Mouse (Mus musculus): ENCODE measurements around the gene Dph2.

Dph2 gene

DNA sequence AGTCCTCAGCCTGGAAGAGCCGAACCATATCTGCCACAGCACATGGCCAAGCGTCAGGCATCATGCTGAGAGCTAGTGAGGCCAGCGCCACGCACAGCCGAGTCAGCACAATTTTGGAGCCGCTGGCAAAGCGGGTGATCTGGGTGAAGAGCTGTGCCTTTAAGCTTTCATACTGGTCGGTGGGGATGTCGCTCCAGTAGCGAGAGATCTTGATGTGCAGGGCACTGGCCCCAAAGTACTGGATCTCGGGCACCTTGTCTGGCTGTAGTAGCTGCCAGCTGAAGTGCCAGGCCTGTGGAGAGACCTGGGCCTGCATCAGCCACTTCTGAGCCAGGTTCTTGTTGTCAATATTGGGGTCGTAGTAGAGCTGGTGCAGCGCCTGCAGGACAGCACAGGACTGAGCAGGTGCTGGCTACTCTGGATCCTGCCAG lies 20.3 kb upstream of the Dph2 start:
- DNase-seq (ENCODE audit: low spot score in 2 of 2) = no peak

DNA sequence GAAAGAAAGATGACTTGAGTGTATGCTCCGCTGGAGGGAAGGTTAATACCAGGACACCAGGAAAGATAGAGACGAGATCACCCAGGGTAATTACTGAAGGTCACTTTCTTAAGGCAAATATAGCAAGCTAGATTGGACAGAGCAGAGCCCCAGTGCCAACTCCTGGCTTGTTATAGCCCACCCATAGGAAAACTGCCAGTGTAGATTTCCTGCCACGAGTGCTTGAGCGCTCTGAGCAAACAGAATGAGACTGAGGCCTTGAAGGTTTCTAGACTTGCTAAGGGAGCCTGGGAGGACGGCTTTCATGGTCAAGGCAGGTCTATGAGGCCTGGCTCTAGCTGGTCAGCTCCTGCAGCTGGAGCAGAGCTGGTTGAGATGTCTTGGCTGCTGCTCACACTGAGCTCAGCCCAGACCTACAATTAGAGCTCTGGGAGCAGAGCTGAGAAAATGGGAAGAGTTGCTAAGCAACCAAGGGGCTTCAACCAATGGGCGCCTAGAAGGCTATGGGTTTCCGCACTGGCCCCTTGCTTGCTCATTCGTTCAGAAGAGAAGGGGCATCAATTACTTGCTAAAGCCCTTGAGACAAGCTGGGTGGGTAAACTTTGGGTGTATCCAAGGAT lies 17.1 kb upstream of the Dph2 start:
- DNase-seq (ENCODE audit: low spot score in 2 of 2) = no peak

DNA sequence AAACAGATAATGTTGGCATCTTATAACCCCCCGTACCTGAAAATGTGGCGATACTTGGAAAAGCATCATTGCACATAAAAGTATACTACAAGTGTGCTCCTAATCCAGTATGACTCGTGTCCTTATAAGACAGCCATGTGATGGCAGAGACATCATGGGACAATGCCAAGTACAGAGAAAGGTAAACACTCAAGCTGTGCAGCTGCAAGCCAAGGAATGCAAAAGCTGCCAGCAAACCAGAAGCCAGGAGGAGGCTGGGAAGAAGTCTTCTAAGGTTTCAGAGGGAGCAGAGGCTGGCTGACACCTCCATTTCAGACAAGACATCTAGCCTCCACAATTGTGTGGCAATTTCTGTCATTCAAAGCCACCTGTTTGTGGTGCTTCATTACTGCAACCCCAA lies 14.4 kb upstream of the Dph2 start:
- no peak for DNase-seq (ENCODE audit: low spot score in 2 of 2)

DNA sequence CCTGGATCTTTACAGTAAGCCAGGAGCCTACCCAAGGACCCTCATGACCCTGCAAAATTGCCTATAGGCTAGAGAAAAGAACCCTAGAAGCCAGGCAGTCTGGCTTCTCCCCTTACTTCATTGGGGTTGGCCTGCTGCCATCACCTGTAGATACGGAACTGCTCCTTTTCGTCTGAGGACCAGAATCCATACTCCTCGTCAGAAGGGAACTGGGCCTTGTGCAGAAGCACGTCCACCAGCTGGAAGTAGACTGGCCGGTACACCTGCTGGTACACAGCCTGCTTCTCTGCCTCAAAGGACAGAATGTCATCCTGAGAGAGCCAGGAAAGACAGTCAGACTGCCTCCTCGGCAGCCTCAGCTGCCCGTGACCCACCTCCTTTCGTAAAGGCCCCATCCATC lies 12.9 kb upstream of the Dph2 start:
- no peak for DNase-seq (ENCODE audit: low spot score in 2 of 2)

DNA sequence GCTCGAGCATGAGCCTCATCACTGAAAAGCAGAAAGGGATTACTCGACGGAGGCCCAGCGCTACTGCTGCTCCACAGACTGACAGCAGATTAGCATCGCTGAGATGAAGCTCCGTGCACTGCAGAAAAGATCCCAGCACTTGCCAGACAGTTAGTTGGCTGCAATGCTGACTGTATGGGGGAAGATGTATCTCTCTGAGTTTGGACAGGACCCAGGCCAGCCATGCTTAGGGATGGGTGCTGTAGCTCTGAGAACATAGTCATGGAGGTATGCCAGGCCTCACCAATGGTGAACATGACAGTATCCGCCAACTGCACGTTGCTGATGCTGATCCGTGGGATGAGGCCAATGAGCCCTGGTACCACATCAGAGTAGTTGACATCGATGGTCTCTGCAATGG lies 12.3 kb upstream of the Dph2 start:
- no peak for DNase-seq (ENCODE audit: low spot score in 2 of 2)

DNA sequence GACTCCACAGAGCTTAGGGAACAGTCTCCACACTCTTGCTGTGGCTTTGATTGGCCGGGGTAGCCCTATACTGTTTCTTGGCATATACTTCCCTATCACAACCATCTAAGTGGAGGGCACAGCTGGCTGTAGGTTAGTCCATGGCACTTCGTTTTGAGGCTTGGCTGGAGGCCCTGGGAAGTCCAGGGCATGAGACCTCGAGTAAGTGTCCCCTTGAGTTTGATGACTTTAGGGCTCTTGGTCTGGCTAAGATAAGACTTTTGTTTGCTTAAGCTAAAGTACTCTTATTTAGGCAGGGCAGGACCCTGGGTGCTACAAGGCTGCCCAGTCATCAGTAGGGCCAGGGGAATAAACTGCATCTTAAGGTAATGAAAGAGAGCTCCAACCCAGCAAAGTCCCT lies 6.3 kb upstream of the Dph2 start:
- DNase-seq (ENCODE audit: low spot score in 2 of 2) = no peak

DNA sequence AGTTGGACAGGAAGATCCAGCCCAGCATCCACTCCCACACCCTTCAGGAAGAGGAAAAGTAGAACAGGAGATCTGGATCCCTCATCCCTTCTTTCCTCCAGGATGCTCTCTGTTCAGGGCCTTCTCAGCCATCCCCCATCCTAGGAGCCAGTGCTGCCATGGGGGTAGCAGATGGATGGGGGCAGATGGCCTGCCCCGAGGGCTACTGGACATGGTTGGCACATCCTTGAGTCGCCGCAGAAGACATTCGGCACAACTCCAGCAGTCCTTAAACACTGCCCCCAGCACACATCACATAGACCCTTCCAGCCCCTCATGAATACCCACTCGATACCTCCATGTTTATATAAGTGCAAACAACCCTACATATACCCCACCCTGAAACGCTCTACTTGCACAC lies 4.2 kb upstream of the Dph2 start:
- DNase-seq (ENCODE audit: low spot score in 2 of 2) = no peak

DNA sequence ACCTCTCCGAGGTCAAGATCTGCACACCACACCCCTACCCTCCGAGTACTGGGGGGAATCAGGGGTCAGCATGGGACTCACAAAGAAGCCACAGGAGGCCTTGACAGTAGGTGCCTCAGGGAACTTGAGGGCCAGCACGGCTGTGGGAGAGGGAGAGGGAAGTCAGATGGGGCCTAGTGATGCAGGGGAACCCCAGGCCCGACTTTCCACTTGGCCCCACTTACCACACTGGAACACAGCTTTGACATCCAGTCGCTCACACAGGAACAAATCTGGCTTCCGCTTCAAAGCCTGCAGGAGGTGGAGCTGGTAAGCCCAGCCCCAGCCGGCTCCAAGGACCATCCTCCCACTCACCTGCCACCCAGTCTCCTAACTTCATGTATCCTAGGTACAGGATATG lies 3.5 kb upstream of the Dph2 start:
- no peak for DNase-seq (ENCODE audit: low spot score in 2 of 2)

DNA sequence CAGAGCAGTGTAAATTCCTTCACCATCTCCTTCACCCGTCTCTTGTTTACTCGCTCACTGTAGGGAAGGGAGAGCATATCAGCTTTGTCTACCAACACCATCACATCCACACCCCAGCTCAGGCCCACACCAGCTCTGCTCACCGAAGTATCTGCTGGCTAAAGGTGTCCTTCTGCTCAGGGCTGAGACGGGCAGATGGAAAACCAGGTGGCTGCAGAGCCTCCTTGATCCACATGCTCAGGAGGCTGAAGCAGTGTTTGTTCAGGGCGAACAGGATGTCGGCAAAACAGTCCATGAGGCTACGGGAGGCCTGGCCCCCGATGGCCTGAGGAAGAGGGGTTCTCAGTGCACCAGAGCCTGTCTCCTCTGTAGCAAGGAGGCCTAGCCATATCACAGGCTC lies 2.8 kb upstream of the Dph2 start:
- no peak for DNase-seq (ENCODE audit: low spot score in 2 of 2)

DNA sequence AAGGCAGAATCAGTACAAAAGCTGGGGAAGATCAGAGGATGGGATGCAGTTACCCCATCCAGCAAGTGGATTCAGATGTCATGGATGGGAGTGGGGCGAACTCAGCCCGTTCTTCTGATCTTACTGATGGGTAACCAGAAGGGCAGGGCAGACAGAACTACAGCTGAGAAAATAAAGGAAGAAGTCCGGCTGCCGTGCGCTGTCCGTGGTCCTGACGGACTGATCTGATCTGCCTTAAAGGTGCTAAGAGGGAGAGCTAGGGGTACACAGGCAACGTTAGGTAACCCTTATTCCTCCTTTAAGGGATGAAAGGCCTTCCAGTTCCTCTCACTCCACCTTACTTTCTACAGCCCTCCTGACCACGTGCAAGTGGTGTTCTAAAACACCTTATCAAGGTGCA lies 1.5 kb upstream of the Dph2 start:
- DNase-seq (ENCODE audit: low spot score in 2 of 2) = peak; percentile 41 to 54

DNA sequence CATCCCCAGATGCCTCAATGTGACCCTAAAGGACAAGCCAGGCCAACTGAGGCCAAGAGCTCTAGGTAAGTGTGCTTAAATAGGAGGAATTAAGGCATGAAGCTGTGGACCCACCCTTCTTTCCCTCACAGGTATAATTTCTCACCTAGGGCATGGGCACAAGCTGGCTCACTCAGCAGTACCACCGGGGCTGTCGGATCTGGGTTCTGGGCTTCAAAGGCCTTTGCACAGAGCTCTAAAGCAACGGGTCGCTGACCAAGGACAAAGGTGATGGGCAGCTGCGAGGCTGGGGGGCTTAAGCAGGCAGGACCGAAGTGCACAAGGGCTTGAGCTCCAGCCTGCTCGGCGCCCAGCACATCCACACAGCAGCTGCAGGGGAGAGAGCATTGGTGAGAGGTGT lies 1.1 kb downstream of the Dph2 start:
- DNase-seq (ENCODE audit: low spot score in 2 of 2) = no peak

DNA sequence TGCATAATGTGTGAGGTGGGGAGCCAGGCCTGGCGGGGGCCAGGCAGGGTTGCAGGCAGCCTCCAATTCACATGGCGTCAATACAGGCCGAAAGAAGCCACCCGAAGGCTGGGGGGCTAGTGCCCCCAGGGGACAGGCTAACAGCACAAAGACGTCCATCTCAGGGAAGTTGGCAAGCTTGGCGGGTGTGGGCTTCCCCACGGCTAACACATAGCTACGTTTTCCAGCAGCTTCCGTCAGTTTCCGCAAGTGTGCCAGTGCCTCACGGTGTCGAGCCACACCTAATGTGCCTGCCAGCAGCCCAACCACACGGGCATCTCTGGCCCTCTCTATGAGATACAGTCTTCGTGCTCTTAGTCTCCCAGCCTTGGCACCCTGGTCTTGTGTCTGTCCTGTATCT lies 1.8 kb downstream of the Dph2 start:
- no peak for DNase-seq (ENCODE audit: low spot score in 2 of 2)

DNA sequence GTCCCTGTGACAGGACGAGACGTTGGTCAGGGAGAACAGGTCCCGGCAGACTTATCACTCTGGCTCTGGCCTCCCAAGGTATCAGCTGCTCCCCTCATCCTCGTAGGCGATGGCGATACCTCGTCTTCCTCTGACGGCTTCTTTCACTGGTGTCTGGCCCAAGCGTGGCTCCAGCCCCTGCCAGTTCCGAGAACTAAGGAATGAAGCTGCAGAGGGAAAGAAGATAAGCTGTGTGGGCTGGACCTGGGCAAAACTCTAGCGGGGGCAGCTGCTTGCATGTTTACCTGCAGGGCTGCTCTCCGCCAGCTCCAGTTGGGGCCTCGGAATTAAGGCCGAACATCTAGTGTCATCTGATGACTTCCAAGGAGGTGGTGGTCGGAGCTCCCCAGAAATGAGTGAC lies 2.4 kb downstream of the Dph2 start:
- no peak for DNase-seq (ENCODE audit: low spot score in 2 of 2)

DNA sequence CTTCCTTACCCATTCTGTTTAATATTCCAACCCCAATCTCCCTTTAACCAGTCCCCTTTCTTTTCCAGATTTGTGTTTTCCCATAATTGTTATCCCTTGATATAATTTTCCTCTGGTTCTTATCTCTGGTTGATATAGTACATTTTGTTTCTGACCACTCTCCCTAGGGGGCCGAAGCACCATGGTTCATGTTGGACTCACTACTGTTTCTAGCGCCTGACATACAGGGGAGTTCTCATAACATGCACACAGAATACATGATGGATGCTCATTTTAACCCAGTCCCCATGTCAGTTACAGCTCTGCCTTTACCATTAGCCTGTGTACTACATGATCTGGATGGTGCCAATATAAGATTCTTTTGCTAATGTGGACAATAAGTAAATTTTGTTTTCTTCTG lies 3.9 kb downstream of the Dph2 start:
- DNase-seq (ENCODE audit: low spot score in 2 of 2) = no peak

DNA sequence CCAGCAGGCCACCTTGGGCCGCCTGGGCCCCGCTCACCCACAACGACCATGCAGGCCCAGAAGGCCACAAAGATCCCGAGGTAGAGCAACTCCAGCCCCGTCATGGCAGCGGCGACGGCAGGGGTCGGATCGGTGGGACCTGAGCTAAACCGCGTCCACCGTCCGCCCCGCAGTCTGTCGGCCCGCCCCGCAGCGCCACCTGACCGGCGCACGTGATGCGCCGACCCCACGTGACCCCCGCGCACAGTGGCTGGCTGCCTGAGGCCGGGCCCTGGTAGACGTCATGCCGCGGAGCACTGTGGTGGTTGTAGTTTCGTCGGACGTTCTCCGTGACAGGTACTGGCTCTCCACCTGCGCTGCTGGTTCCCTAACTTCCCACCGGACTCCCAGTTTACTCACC lies 4.7 kb downstream of the Dph2 start, which contains the start of gene Atp6v0b:
Gene Atp6v0b, minus strand, starts transcription at position 201 of the 400 bp plus-strand sequence.
- peak; percentile 92 to 93 for DNase-seq (ENCODE audit: low spot score in 2 of 2)

DNA sequence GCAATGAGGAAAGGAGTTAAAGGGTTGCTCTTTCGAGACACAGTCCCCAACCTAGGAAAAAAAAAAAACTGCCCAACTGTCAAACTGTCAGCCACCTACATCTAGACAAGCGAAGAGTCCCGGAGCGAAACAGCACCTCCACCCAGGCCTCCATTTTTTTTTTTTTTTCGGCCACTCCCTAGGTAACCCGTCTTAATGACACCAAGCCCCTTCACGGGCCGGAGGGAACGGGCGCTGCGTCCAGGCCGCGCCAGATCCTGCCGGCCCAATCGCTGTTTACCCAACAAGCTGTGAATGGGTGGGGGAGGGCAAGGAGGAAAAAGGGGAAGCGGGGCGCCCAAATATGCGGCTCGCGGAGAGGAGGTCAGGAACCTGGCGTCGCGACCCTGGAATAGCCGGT lies 5.2 kb downstream of the Dph2 start:
- DNase-seq (ENCODE audit: low spot score in 2 of 2) = peak; percentile 20 to 38

DNA sequence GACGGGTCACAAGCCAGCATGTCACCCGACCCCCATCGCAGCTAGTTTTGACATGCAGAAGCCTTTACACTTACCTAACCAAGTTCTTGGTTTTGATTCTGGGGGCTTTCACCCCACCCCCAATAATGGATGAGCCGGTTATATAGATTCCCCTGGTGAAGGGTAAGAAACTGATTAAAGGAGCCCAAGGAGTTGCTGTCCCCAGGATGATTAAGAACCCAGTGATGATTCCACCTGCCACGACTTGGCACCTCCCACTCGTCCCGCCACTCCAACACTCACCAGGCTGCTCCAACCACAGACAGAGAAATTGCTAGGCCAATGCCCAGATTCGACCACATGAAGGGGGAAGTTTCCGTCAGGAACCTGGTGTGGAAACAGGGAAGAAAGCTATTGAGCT lies 5.8 kb downstream of the Dph2 start:
- DNase-seq (ENCODE audit: low spot score in 2 of 2) = no peak

DNA sequence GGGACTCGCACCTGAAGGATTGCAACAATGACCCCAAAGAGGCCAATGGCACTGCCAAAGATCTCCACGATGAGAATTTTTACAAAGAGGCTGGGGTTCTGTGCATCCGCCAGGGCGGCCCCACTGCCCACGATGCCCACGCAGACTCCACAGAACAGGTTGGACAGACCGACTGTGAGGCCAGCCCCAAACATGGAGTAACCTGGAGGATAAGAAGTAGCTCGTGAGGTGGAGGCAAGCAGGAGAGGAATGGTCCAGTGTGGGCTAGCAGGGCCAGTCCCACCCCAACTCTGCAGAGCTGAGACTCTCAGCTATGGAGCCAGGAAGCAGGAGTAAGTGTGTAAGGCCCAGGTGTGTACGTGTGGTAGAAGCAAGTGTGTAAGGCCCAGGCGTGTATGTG lies 6.7 kb downstream of the Dph2 start:
- DNase-seq (ENCODE audit: low spot score in 2 of 2) = no peak

DNA sequence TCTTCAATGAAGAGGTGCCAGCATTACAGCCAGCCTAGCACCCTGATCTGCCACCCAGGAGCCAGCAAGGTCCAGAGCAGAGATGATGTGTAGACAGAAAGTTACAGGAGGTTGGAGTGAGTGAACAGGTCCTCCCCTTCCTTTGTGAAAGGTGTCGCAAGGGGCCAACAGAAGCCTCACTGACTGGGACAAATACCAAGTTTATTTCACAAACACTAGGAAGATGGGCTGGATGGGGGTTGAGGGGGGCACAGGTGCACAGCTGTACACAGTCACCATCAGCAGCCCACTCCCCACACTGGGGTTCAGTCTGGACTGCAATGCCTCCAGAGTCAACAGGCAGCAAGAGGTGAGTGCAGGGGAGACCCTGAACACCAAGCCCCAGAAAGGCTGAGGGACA lies 7.7 kb downstream of the Dph2 start:
- DNase-seq (ENCODE audit: low spot score in 2 of 2) = no peak

DNA sequence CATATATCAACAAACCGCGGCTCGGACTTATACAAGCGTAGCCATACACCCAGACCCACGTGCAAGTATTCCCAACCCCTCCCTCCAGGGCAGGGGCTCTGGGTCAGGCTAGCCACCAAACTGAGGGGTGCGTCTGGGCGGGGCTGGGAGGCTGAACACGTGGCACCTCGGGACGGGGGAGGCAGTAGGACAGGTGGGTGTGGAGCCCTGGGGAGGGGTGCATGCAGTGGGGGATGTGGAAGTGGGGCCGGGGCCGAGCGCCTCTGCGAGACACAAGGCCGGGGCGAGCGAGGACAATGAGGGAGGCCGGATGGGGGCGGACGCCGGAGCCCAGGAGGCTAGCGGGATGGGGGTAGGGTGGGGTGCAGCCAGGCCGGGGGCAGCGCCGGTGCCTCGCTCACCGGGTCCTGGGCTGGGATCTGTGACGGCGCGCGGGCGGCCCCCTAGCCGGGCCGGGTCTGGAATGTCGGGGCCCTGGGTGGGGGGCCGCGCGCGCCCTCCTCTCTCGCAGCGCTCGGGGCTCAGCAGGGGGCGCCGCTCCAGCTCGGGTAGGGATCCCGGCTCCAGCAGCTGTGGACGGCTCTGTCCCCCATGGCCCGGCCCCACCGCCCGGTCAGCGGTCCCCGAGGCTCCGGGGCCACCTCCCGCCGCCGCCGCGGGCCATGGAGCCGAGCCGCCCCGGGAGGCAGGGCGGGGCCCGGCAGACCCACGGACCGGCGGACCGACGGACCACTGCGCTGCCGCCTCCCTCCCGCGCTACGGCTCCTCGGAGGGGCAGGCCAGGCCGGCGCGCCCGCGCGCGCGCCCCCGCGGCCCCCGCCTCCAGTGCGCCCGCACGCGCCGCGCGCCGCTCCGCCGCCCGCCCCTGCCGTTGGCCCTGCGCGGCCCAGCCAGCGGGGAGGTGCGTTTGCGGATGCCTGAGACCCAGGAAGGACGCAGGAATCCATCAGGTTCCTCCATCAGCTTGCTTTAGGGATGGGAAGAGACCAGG lies 8.8 kb downstream of the Dph2 start, which contains the start of gene B4galt2:
Gene B4galt2, minus strand, starts transcription at position 787 of the 991 bp plus-strand sequence.
- DNase-seq (ENCODE audit: low spot score in 2 of 2) = no peak

DNA sequence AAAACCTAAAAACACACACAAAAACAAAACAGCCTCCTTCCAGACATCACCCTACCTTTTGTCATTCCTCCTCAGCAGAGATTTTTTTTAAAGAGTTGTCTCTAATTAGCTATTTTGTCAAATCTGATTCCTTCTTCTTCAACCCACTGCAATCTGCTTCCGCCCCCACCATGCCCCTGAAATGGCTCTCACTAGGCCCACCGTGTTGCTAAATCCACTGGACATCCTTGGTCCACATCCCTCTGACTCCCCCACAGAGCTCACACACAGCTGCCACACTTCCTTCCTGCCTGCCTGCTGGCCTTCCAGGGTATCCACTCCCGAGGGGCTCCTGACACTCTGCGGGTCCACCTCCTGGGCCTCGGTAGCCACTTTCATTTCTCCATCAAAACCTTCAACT lies 13.1 kb downstream of the Dph2 start:
- DNase-seq (ENCODE audit: low spot score in 2 of 2) = no peak

DNA sequence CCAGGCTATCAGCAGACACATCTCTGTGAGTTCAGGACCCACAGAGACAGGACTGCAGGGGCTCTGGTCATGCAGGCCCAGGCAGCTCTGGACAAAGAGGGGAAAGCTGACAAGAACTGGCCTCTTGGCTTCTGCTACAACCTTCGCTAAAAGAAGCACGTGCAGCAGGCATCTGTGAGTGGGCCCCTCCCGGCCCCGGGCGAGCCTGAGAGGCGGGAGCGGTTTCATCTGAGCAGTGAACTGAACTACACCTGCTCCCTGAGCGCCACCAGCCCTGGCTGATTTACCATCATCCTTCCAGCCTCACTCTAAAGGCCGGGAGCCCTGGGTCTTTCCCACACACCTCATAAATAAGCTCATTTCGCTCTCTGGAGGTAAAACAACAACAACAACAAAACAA lies 13.5 kb downstream of the Dph2 start:
- peak; percentile 32 to 41 for DNase-seq (ENCODE audit: low spot score in 2 of 2)

DNA sequence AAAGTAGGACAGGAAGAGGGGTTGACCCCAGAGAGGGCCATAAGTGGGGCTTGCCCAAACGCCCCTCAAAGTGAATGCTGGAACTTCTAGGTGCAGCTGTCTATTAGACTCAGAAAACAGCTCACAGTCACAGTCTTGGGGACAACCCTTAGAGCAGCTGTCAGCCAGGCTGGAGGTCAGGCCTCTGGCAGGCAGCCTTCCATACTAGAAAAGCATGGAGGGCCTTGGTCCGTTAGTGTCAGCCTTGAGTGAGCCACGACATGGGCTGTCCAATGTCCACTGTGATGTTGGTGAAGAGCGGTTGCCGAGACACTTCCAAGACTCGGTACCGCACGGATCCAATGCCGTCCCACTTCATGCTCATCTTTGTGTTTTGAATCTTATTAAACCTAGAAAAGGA lies 18.2 kb downstream of the Dph2 start:
- DNase-seq (ENCODE audit: low spot score in 2 of 2) = no peak

Measured in spleen, postnatal 36 days (tissue).